Mouse (Mus musculus): ENCODE data around the gene Gm8257.
"Not testable (repeated sequence)": the region's sequence is repeated elsewhere in the genome, so short reads cannot be mapped to it uniquely, and the experiment has no call there.

Gene Gm8257

GRCm38 (mm10) chr14:44706356-44706755, at the start of gene Gm8257:
Gene Gm8257, minus strand, starts transcription at chr14:44706456.
- not testable (repeated sequence) for DNase-seq

- no peak for DNase-seq
These were observed 44.0 kb upstream of the Gm8257 start, which contains the start of gene Gm8267 for GRCm38 (mm10) chr14:44750240-44750639. Gene Gm8267, minus strand, starts transcription at chr14:44750340.

GRCm38 (mm10) chr14:44742789-44743188, 36.5 kb upstream of the Gm8257 start:
- DNase-seq: not testable (repeated sequence)

- not testable (repeated sequence) for DNase-seq
These were observed 24.5 kb upstream of the Gm8257 start for GRCm38 (mm10) chr14:44730711-44731110.

GRCm38 (mm10) chr14:44627737-44628136, 78.5 kb downstream of the Gm8257 start, which contains the start of gene Gm5624:
Gene Gm5624, minus strand, starts transcription at chr14:44627938.
- DNase-seq: not testable (repeated sequence)
